Mouse (Mus musculus) granulocyte monocyte progenitor cell, adult 5-6 weeks (primary cell): ENCODE data around the gene Tcf25. TPM values are rescaled to one million over a fixed set of nuclear protein-coding genes. Genes with fewer than 3 reads are reported as not detected.
"Not testable (repeated sequence)": the region's sequence is repeated elsewhere in the genome, so short reads cannot be mapped to it uniquely, and the experiment has no call there.

Source experiments
- ATAC-seq: replicated peaks from 2 replicates; pipeline ENCODE4 v1.8.0; 2016; ENCODE audit warnings: mild to moderate bottlenecking, moderate TSS enrichment, inconsistent platforms; ENCODE audit not compliant: poor library complexity, severe bottlenecking
- total RNA-seq, 2 experiments: library from RNA; stranded (forward) in 1 of 2; stranded (reverse) in 1 of 2; fragments of 200-712, 200-1000 nt in 1 of 2; fragments of >200 nt in 1 of 2; fragmentation: Nextera tagmentation in 1 of 2; gene quantifications; 2 replicates each; pipeline ENCODE4 v1.2.3; 2014 to 2017

Tcf25 gene
- total RNA-seq, 2 experiments from 2014 or later: 110 to 224 TPM

- no peak for ATAC-seq
These were observed 35.3 kb downstream of the Tcf25 start for GRCm38 (mm10) chr8:123408586-123409544.

DNA sequence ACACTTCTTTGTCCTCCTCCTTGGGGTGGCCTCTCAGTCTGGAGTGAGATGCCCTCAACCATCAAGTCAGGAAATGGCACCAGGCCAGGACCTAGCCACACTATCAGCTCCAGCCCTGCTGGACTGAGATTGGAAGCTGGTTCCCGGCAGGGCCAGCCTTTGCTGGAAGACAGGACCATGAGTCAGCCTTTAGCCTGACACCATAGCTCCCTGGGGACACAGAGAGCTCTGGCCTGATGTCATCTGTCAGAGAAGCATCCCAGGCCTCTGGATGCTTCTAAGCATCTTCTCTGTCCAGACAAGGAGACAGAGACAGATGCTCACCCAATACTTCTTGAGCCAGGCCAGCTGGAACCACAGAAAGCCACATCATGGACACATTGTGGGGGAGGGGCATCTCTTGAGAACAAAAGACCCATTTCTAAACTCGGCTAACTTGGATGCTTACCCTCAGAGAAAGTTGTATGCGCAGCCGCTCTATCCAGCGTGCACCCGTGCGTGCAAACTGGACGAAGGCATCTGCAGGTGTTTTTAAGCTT, 36.6 kb downstream of the Tcf25 start:
- no peak for ATAC-seq

DNA sequence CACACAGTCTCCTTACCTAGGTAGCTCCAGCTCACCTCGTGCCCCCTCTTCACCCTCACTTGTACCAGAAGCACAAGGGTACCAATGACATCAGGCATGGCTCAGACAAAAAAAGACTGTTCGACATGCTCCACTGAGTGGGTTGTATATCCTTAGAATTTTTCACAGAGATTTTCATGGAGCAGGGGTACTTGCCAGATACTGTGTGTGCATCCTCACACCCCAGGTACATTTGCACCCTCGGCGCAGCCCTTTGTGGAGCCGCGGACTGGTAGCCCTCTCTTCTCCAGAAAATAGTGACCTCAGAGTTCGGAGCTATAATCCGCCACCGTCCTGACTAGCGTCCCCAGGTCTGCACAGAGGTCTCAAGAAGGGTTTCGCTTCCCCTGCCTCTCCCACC, 37.2 kb downstream of the Tcf25 start:
- no peak for ATAC-seq

GRCm38 (mm10) chr8:123411246-123411645, 37.7 kb downstream of the Tcf25 start, which contains the start of gene Tubb3:
Tubb3 (plus strand) TSS chr8:123411424.
- peak; percentile 47 for ATAC-seq

DNA sequence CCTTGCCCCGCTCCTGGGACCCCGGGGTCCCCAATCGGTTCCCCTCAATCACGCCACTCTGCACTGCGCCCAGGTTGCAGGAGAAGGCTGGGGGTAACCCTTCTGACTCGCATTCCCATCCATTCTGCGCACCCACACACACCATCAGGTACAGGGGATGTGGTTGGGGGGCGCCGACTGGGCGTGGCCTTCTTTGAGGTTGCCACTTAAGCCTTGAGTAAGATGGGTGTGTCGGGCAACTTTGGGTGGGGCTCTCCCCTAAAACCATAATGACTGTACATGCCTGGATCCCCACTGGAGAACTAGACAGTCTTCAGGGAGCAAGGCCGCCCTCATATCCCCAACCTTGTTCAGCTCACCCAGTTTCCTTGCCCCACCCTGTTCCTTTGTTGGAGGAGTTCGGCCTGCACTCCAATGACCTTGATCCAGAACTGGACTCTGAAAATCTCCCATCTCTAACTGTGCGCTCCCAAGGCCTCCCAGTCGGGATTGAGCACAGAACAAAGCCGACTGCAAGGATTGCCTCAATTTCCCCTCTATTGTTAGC, 38.3 kb downstream of the Tcf25 start:
- no peak for ATAC-seq

DNA sequence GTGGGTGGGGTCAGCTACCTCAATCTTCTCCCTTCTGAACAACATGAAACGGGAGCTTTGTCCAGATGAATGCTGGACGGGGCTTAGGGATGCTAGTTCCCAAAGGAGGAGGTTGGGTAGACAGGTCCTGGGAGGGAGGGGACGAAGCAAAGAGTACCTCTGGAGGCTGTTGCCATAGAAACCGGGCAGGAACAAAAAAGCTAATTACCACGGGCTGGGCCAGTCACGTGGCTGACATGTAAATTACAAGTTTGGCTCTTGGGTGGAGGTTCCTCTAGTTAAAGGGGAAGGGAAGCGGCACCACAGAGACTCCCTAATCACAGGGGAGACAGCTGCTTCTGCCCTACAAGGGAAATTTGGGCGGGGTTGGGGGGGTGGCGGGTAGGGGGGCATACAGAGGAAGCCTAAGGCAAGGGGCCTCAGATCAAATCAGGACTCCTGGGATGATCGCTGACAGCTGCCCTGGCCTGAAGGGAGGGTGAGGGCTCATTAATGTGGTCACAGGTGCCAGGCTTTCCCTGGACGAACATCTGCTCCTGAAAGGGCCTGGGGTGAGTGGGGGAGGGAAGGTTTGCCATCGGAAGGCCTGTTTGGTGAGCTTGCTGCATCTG, 39.1 kb downstream of the Tcf25 start:
- 0 out of 2 replicates have a peak, but pooled peaks have one; percentile 16 for ATAC-seq

GRCm38 (mm10) chr8:123414255-123414654, 40.7 kb downstream of the Tcf25 start:
- ATAC-seq: no peak

DNA sequence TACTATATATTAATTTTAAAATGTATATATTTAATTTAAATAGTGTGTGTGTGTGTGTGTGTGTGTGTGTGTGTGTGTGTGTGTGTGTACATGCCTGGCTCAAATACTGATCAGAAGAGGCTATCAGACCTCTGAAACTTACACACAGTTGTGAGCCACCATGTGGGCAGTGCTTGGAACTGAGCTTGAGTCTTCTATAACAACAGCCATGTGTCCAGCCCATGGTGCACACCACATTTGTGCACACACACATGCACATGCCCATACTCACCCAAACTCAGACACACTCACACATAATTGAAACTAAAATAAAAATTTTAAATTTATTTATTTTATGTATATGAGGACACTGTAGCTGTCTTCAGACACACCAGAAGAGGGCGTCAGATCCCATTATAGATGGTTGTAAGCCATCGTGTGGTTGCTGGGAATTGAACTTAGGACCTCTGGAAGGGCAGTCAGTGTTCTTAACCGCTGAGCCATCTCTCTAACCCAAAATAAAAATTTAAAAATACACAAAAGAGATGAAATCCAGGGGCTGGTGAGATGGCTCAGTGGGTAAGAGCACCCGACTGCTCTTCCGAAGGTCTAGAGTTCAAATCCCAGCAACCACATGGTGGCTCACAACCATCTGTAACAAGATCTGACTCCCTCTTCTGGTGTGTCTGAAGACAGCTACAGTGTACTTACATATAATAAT, 41.6 kb downstream of the Tcf25 start:
- ATAC-seq: not testable (repeated sequence)

GRCm38 (mm10) chr8:123415967-123416943, 42.7 kb downstream of the Tcf25 start:
- no peak for ATAC-seq

DNA sequence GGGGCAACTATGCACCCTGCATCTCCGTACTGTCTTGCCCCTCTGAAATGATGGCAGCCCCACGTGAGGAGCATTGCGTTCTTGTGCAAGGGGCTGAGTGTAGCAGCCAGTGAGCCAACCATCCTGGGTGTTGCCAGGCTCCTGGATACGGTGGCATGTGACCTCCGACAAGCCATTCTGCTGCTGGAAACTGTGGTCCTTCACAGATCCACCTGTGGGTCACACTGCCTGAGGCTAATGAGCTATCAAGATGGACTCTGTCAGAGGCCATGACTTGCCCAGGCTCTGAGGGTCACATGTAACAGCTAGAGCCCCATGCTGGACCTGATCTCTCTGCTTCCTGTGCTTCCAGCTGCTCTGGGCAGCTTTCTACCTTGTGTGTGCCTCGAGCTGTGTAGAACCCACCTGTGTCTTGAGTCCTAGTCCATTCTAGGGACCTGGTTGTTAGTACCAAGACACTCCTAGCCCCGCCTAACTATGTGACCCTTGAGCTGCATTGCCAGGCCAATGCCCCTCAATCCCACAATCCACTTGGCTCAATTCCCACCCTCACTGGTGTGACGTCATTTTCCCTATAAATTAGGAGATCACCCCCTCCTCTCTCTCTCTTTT, 43.5 kb downstream of the Tcf25 start:
- ATAC-seq: no peak

- no peak for ATAC-seq
These were observed 46.2 kb downstream of the Tcf25 start for GRCm38 (mm10) chr8:123419711-123420110.

GRCm38 (mm10) chr8:123420525-123421281, 47.1 kb downstream of the Tcf25 start:
- ATAC-seq: no peak

DNA sequence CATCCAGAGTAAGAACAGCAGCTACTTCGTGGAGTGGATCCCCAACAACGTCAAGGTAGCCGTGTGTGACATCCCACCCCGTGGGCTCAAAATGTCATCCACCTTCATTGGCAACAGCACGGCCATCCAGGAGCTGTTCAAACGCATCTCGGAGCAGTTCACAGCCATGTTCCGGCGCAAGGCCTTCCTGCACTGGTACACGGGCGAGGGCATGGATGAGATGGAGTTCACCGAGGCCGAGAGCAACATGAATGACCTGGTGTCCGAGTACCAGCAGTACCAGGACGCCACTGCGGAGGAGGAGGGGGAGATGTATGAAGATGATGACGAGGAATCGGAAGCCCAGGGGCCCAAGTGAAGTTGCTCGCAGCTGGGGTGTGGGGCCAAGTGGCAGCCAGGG, 47.8 kb downstream of the Tcf25 start:
- ATAC-seq: no peak

- ATAC-seq: peak; percentile 53
These were observed 48.7 kb downstream of the Tcf25 start for GRCm38 (mm10) chr8:123422056-123422780.

DNA sequence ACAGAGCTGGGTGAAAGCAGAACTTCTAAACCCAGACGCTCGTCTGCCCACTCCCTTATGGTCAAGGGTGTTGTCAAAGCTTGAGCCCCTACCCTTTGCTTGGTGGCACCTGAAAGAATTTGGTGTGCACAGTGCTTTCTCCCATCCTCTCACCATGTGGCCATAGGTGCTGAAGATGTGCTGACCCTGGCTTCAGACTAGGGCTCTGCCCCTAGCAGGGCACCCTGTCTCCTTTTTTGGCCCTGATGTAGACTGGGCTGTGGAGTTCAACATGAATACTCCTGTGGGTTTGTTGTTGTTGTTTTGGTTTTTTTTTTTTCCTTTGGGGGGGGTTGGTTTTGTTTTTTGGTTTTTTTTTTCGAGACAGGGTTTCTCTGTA, 49.2 kb downstream of the Tcf25 start:
- no peak for ATAC-seq

GRCm38 (mm10) chr8:123423441-123423840, 49.9 kb downstream of the Tcf25 start, which contains the start of gene Def8:
Def8 (plus strand) TSS chr8:123423527.
- no peak for ATAC-seq
